Mouse (Mus musculus): ENCODE results near the gene Ankrd34a.

The Ankrd34a gene

GRCm38 (mm10) chr3:96634928-96635879 is 38.8 kb downstream of the Ankrd34a start, which contains the start of the genes Pex11b and Gm42957:
Gene Pex11b, plus strand, starts transcription at chr3:96635376.
Gene Gm42957, plus strand, starts transcription at chr3:96635474.
- in situ Hi-C loops (cut with MboI; ENCODE audit: low pct_unique_long_range_greater_than_20kb in 1 of 2, low sequenced_read_pairs in 2 of 2, unreplicated experiment in 1 of 2): loop anchor here in 1 of 2 experiments (10.0 kb wide), 1 partner anchor 90 kb away; no protein-coding TSS in a partner anchor

- in situ Hi-C loops (cut with MboI; ENCODE audit: low pct_unique_long_range_greater_than_20kb in 1 of 2, low sequenced_read_pairs in 2 of 2, unreplicated experiment in 1 of 2): loop anchor here in 1 of 2 experiments (10.0 kb wide), 1 partner anchor 91 kb away; no protein-coding TSS in a partner anchor
These were observed 39.5 kb downstream of the Ankrd34a start for GRCm38 (mm10) chr3:96635906-96636305.

- in situ Hi-C loops (cut with MboI; ENCODE audit: low pct_unique_long_range_greater_than_20kb in 1 of 2, low sequenced_read_pairs in 2 of 2, unreplicated experiment in 1 of 2): loop anchor here in 1 of 2 experiments (10.0 kb wide), 1 partner anchor 92 kb away; no protein-coding TSS in a partner anchor
These were observed 40.0 kb downstream of the Ankrd34a start for GRCm38 (mm10) chr3:96636448-96636847.

GRCm38 (mm10) chr3:96639219-96639618 is 42.8 kb downstream of the Ankrd34a start:
- in situ Hi-C loops (cut with MboI; ENCODE audit: low pct_unique_long_range_greater_than_20kb in 1 of 2, low sequenced_read_pairs in 2 of 2, unreplicated experiment in 1 of 2): loop anchor here in 1 of 2 experiments (10.0 kb wide), 1 partner anchor 94 kb away; no protein-coding TSS in a partner anchor

- in situ Hi-C loops (cut with MboI; ENCODE audit: low pct_unique_long_range_greater_than_20kb in 1 of 2, low sequenced_read_pairs in 2 of 2, unreplicated experiment in 1 of 2): loop anchor here in 1 of 2 experiments (10.0 kb wide), 1 partner anchor 60 kb away; no protein-coding TSS in a partner anchor
These were observed 48.7 kb downstream of the Ankrd34a start, which contains the start of gene Itga10 for GRCm38 (mm10) chr3:96645018-96645649. Gene Itga10, plus strand, starts transcription at chr3:96645584.

GRCm38 (mm10) chr3:96647365-96647764 is 50.9 kb downstream of the Ankrd34a start:
- in situ Hi-C loops (cut with MboI; ENCODE audit: low pct_unique_long_range_greater_than_20kb in 1 of 2, low sequenced_read_pairs in 2 of 2, unreplicated experiment in 1 of 2): loop anchor here in 1 of 2 experiments (10.0 kb wide), 1 partner anchor 63 kb away; no protein-coding TSS in a partner anchor
